Mouse (Mus musculus): ENCODE measurements at regions not wholly inside any gene's neighbourhood (a gene's known extent, or its start where the extent isn't known, plus 50 kb on each side); places are given as distances from the start of the nearest gene placed in this dataset. TPM values are rescaled to one million over a fixed set of nuclear protein-coding genes. Genes with fewer than 3 reads are reported as not detected.

- Histone ChIP-seq H3K27ac (ENCODE audit: low read depth, low read length) (no peak overlapping the region), H3K4me3 (ENCODE audit: low read length) (no peak overlapping the region), H3K4me1 (ENCODE audit: control insufficient read depth, insufficient read depth, low read length) (no peaks in the 10 kb centered on the region), H3K9ac (ENCODE audit: low read depth, low read length) (no peak overlapping the region), H3K4me2 (replicated peaks; ENCODE audit: low read depth, low read length) (no peak overlapping the region), H3K36me3 (ENCODE audit: control insufficient read depth, insufficient read depth, low read length) (no peaks in the 10 kb centered on the region), H3K27me3 (ENCODE audit: control insufficient read depth, insufficient read depth, low read length) (no peaks in the 10 kb centered on the region), H3K9me3 (ENCODE audit: control insufficient read depth, low read length) (no peaks in the 10 kb centered on the region)
- no peak for ATAC-seq (ENCODE audit: low FRiP score, low TSS enrichment)
- 86% methylated on average over 9 of the region's 9 CpGs for WGBS
Observed at GRCm38 (mm10) chr13:69439486-69439885, 94.1 kb upstream of the Nsun2 start.

- H3K9ac ChIP-seq (ENCODE audit: low read depth, low read length): no peak overlapping the region
- no peak overlapping the region for H3K4me3 ChIP-seq (ENCODE audit: low read length)
- no peaks in the 10 kb centered on the region for H3K4me1 ChIP-seq (ENCODE audit: control insufficient read depth, insufficient read depth, low read length)
- no peak overlapping the region for H3K27ac ChIP-seq (ENCODE audit: low read depth, low read length)
- no peaks in the 10 kb centered on the region for H3K9me3 ChIP-seq (ENCODE audit: control insufficient read depth, low read length)
- no peaks in the 10 kb centered on the region for H3K27me3 ChIP-seq (ENCODE audit: control insufficient read depth, insufficient read depth, low read length)
- no peaks in the 10 kb centered on the region for H3K36me3 ChIP-seq (ENCODE audit: control insufficient read depth, insufficient read depth, low read length)
- no peak for ATAC-seq (ENCODE audit: low FRiP score, low TSS enrichment)
- no peak overlapping the region for H3K4me2 ChIP-seq (replicated peaks; ENCODE audit: low read depth, low read length)
- 46% methylated on average over 1 of the region's 1 CpGs for WGBS
Observed at GRCm38 (mm10) chr13:69441798-69442197, 91.7 kb upstream of the Nsun2 start.

GRCm38 (mm10) chr13:69445611-69446010, 87.9 kb upstream of the Nsun2 start:
- Histone ChIP-seq H3K27me3 (ENCODE audit: control insufficient read depth, insufficient read depth, low read length) (no peaks in the 10 kb centered on the region), H3K27ac (ENCODE audit: low read depth, low read length) (no peak overlapping the region), H3K9ac (ENCODE audit: low read depth, low read length) (no peak overlapping the region), H3K4me3 (ENCODE audit: low read length) (no peak overlapping the region), H3K4me2 (replicated peaks; ENCODE audit: low read depth, low read length) (no peak overlapping the region), H3K4me1 (ENCODE audit: control insufficient read depth, insufficient read depth, low read length) (no peaks in the 10 kb centered on the region), H3K36me3 (ENCODE audit: control insufficient read depth, insufficient read depth, low read length) (no peaks in the 10 kb centered on the region), H3K9me3 (ENCODE audit: control insufficient read depth, low read length) (no peaks in the 10 kb centered on the region)
- 75% methylated on average over 4 of the region's 4 CpGs for WGBS
- no peak; the same call in 1 of the 2 replicates for ATAC-seq (ENCODE audit: low FRiP score, low TSS enrichment)

Small RNAs in the stretch of these regions (microRNA-seq; reads per million reads assigned to microRNA genes)
- gene Gm44375: not detected

Data from kidney, embryonic 14.5 days (tissue).